Mouse (Mus musculus) effector memory CD4-positive, alpha-beta T cell, adult 5 months (primary cell): ENCODE data around the gene H2-D1. TPM values are rescaled to one million over a fixed set of nuclear protein-coding genes. Genes with fewer than 3 reads are reported as not detected.

Source experiments
- polyA plus RNA-seq: library from polyadenylated mRNA; unstranded; fragments of 100-300 nt; shearing (Covaris generic); gene quantifications from one replicate; pipeline ENCODE4 v1.2.1, GENCODE M21; 2017

The H2-D1 gene
- 6,438 TPM for polyA plus RNA-seq

GRCm38 (mm10) chr17:35262664-35263522 is at the start of gene H2-D1:
Gene H2-D1 (plus strand): TSS chr17:35262730.

GRCm38 (mm10) chr17:35220156-35220952 is 42.2 kb upstream of the H2-D1 start, which contains the start of gene Gm16181:
Gene Gm16181 (plus strand): TSS chr17:35220834.

GRCm38 (mm10) chr17:35233114-35233980 is 29.2 kb upstream of the H2-D1 start, which contains the start of gene Atp6v1g2:
Gene Atp6v1g2 (plus strand): TSS chr17:35233660.

GRCm38 (mm10) chr17:35235614-35236389 is 26.7 kb upstream of the H2-D1 start, which contains the start of gene Nfkbil1:
Gene Nfkbil1 (minus strand): TSS chr17:35235792.

GRCm38 (mm10) chr17:35241305-35242014 is 21.1 kb upstream of the H2-D1 start, which contains the start of gene Ddx39b:
Gene Ddx39b (plus strand): TSS chr17:35241746.

Other genes starting within 250 kb of the H2-D1 start
- 0.10 TPM for gene Vwa7, start 246.2 kb upstream of the H2-D1 start, polyA plus RNA-seq
- gene Sapcd1, start 234.7 kb upstream of the H2-D1 start, polyA plus RNA-seq: not detected
- gene Msh5, start 216.0 kb upstream of the H2-D1 start, polyA plus RNA-seq: 2.2 TPM
- gene Clic1, start 212.8 kb upstream of the H2-D1 start, polyA plus RNA-seq: 305 TPM
- gene Ddah2, start 203.7 kb upstream of the H2-D1 start, polyA plus RNA-seq: 1.00 TPM
- gene Ly6g6c, start 197.3 kb upstream of the H2-D1 start, polyA plus RNA-seq: not detected
- not detected for gene Mpig6b, start 196.5 kb upstream of the H2-D1 start, polyA plus RNA-seq
- not detected for gene Ly6g6e, start 185.8 kb upstream of the H2-D1 start, polyA plus RNA-seq
- not detected for gene Ly6g6d, start 184.7 kb upstream of the H2-D1 start, polyA plus RNA-seq
- gene Ly6g6f, start 177.1 kb upstream of the H2-D1 start, polyA plus RNA-seq: not detected
- gene Abhd16a, start 173.5 kb upstream of the H2-D1 start, polyA plus RNA-seq: 88.6 TPM
- not detected for gene Ly6g5c, start 154.5 kb upstream of the H2-D1 start, polyA plus RNA-seq
- 2.1 TPM for gene Ly6g5b, start 147.3 kb upstream of the H2-D1 start, polyA plus RNA-seq
- gene Gpank1, start 141.3 kb upstream of the H2-D1 start, polyA plus RNA-seq: 43.9 TPM
- gene Csnk2b, start 140.7 kb upstream of the H2-D1 start, polyA plus RNA-seq: 190 TPM
- gene D17H6S53E, start 136.4 kb upstream of the H2-D1 start, polyA plus RNA-seq: 0.75 TPM
- gene Apom, start 130.7 kb upstream of the H2-D1 start, polyA plus RNA-seq: not detected
- 75.1 TPM for gene Bag6, start 127.6 kb upstream of the H2-D1 start, polyA plus RNA-seq
- gene Prrc2a, start 97.8 kb upstream of the H2-D1 start, polyA plus RNA-seq: 38.6 TPM
- not detected for gene Aif1, start 86.7 kb upstream of the H2-D1 start, polyA plus RNA-seq
- gene Lst1, start 74.3 kb upstream of the H2-D1 start, polyA plus RNA-seq: 1.6 TPM
- gene Ltb, start 68.3 kb upstream of the H2-D1 start, polyA plus RNA-seq: 849 TPM
- gene Tnf, start 60.7 kb upstream of the H2-D1 start, polyA plus RNA-seq: 107 TPM
- gene Lta, start 57.4 kb upstream of the H2-D1 start, polyA plus RNA-seq: 42.5 TPM
- gene Gm16181, start 41.9 kb upstream of the H2-D1 start, polyA plus RNA-seq: not detected
- gene Atp6v1g2, start 29.1 kb upstream of the H2-D1 start, polyA plus RNA-seq: 4.8 TPM
- gene Nfkbil1, start 26.9 kb upstream of the H2-D1 start, polyA plus RNA-seq: 18.7 TPM
- gene Ddx39b, start 21.0 kb upstream of the H2-D1 start, polyA plus RNA-seq: 170 TPM
- gene H2-Q1, start 57.7 kb downstream of the H2-D1 start, polyA plus RNA-seq: 0.26 TPM
- gene H2-Q2, start 79.5 kb downstream of the H2-D1 start, polyA plus RNA-seq: 47.9 TPM
- 69.3 TPM for gene H2-Q4, start 116.9 kb downstream of the H2-D1 start, polyA plus RNA-seq
- 1,046 TPM for gene H2-Q6, start 162.1 kb downstream of the H2-D1 start, polyA plus RNA-seq
- gene H2-Q7, start 176.4 kb downstream of the H2-D1 start, polyA plus RNA-seq: 2,635 TPM
- 121 TPM for gene H2-Q10, start 207.4 kb downstream of the H2-D1 start, polyA plus RNA-seq
- gene Pou5f1, start 243.3 kb downstream of the H2-D1 start, polyA plus RNA-seq: not detected